Mouse (Mus musculus) lung, postnatal 10 days (tissue): Measurements from ENCODE around the gene H2-Q2.
"Not testable (repeated sequence)": the region's sequence is repeated elsewhere in the genome, so short reads cannot be mapped to it uniquely, and the experiment has no call there.

ENCODE experiments used
- DNase-seq: peaks from one replicate; pipeline ENCODE4 v3.0.0; 2021

Gene H2-Q2

DNA sequence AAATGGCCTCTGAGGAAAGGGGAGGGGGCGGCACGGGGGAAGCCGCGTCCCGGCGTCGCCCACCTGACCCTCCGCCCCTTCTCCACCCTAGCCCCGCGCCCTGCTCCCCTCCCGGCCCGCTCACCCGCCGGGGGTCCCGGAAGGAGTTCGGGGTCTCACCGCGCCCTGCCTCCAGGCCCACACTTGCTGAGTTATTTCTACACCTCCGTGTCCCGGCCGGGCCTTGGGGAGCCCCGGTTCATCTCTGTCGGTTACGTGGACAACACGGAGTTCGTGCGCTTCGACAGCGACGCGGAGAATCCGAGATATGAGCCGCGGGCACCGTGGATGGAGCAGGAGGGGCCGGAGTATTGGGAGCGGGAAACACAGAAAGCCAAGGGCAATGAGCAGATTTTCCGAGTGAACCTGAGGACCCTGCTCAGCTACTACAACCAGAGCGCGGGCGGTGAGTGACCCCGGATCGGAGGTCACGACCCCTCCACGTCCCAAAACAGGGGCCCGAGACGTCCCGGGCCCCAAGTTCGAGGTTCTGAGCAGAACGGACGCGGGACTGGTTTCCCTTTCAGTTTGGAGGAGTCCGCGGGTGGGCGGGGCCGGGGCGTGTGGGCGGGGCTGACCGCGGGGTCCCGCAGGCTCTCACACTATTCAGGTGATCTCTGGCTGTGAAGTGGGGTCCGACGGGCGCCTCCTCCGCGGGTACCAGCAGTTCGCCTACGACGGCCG is 37.8 kb downstream of the H2-Q2 start:
- DNase-seq = peak; percentile 40

DNA sequence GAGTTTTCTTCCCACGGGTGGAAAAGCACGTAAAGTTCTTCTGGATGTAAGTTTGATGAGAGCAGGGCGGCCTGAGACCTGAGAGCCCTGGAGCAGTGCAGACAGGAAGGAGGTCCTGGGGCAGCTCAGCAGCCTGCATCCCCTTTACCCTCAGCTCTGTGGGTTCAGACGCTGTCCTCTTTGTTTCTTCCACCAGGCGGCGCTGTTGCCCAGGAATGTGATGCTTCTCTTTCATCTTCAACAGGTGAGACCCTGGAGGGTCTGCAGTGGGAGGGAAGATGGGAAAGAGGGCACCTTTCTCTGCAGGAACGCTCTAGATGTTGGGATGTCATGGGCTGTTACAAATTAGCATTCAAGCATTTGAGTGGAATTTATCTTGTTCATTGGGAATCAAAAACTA is 47.8 kb downstream of the H2-Q2 start:
- DNase-seq = peak; percentile 38

- not testable (repeated sequence) for DNase-seq
These were observed 50.6 kb downstream of the H2-Q2 start for GRCm38 (mm10) chr17:35392671-35393070.

GRCm38 (mm10) chr17:35393864-35394800 is 52.1 kb downstream of the H2-Q2 start:
- DNase-seq = peak; percentile 15
